Mouse (Mus musculus): ENCODE results near the gene Zfp180. TPM values are rescaled to one million over a fixed set of nuclear protein-coding genes. Genes with fewer than 3 reads are reported as not detected.
"Not testable (repeated sequence)": the region's sequence is repeated elsewhere in the genome, so short reads cannot be mapped to it uniquely, and the experiment has no call there.

The Zfp180 gene
- polyA plus RNA-seq (2014; fragmentation: Nextera tagmentation; extraction: Ambion mirVana), result 20.5 and 26.3 TPM in 2 replicates

DNA sequence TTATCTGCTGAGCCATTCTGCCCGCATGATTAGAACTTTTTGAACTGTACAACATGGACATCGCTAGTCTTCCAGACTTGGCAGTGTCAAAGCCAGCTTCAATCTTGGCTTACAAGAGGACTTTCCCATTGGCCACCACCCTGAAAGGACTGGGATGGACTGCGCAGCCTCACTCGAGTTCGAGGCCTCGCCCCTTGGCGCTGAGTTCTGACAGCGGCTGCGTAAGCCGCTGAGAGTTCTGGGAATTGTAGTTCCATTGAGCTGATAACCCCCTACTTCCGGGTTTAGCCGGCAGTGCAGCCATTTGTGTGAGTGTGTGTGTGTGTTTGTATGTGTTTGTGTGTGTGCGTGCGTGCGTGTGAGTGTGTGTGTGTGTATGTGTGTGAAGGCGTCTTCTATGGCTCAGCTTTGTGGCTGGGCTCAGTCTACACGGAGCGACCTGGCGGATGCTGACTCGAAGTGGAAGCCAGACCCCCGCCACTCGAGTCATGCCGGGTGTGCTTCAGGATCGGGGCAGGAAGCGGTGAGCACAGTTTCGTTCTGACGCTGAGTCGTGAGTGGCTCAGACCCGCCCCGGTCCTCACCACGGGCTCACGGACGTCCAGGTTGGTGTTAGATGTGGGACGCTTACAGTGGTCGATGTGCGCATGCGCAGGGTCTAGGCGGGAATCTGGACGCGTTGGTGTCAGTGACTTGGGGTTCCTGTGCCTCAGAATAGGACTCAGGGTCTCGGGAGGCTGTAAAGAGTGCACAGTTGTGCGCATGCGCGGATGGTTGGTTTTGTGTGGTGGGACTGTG, at the start of gene Zfp180:
TSS of gene Zfp180 (plus strand) at position 291 of the 798 bp plus-strand sequence.
- Histone ChIP-seq H3K4me3 (ENCODE audit: low read depth, low read length) (peak within 1 kb of the TSS; percentile 86), H3K27me3 (replicated peaks; ENCODE audit: control insufficient read depth, insufficient read depth, low read length) (no peaks in the 10 kb centered on the region), H3K9ac (ENCODE audit: low read length) (peak within 1 kb of the TSS; percentile 69), H3K9me3 (ENCODE audit: control insufficient read depth, low read length) (peaks cover 4% of the 10 kb centered on the region; the same call in 1 of the 2 replicates), H3K36me3 (ENCODE audit: control insufficient read depth, insufficient read depth, low read length) (peaks cover 11% of the 10 kb centered on the region), H3K4me1 (replicated peaks; ENCODE audit: control insufficient read depth, insufficient read depth, low read length) (peaks cover 10% of the 10 kb centered on the region; the same call in 1 of the 2 replicates), H3K27ac (ENCODE audit: low read depth) (peak within 1 kb of the TSS; percentile 86), H3K4me2 (ENCODE audit: low read length) (peak within 1 kb of the TSS; percentile 85)
- ATAC-seq (replicated peaks; ENCODE audit: low FRiP score, low TSS enrichment, low read depth), result peak; percentile 96
- DNase-seq (ENCODE audit: low spot score), result peak; percentile 96
- 20% methylated on average over 44 of the region's 44 CpGs for WGBS

- Histone ChIP-seq H3K4me3 (ENCODE audit: low read depth, low read length) (no peak within 1 kb of the TSS), H3K4me1 (replicated peaks; ENCODE audit: control insufficient read depth, insufficient read depth, low read length) (no peaks in the 10 kb centered on the region), H3K36me3 (ENCODE audit: control insufficient read depth, insufficient read depth, low read length) (no peaks in the 10 kb centered on the region), H3K4me2 (ENCODE audit: low read length) (no peak within 1 kb of the TSS), H3K9ac (ENCODE audit: low read length) (no peak within 1 kb of the TSS), H3K27ac (ENCODE audit: low read depth) (no peak within 1 kb of the TSS), H3K27me3 (replicated peaks; ENCODE audit: control insufficient read depth, insufficient read depth, low read length) (no peaks in the 10 kb centered on the region), H3K9me3 (ENCODE audit: control insufficient read depth, low read length) (no peaks in the 10 kb centered on the region)
- 76% methylated on average over 4 of the region's 4 CpGs for WGBS
- ATAC-seq (replicated peaks; ENCODE audit: low FRiP score, low TSS enrichment, low read depth) (no peak), DNase-seq (ENCODE audit: low spot score) (no peak)
Measured at GRCm38 (mm10) chr7:24052660-24053304, 28.9 kb upstream of the Zfp180 start, which contains the start of gene Vmn1r183. TSS of gene Vmn1r183 (plus strand) at chr7:24053254.

GRCm38 (mm10) chr7:24074424-24074823, 7.3 kb upstream of the Zfp180 start:
- H3K9me3 ChIP-seq (ENCODE audit: control insufficient read depth, low read length); ATAC-seq (replicated peaks; ENCODE audit: low FRiP score, low TSS enrichment, low read depth); DNase-seq (ENCODE audit: low spot score); H3K36me3 ChIP-seq (ENCODE audit: control insufficient read depth, insufficient read depth, low read length); H3K4me3 ChIP-seq (ENCODE audit: low read depth, low read length); H3K27me3 ChIP-seq (replicated peaks; ENCODE audit: control insufficient read depth, insufficient read depth, low read length); H3K9ac ChIP-seq (ENCODE audit: low read length); H3K4me1 ChIP-seq (replicated peaks; ENCODE audit: control insufficient read depth, insufficient read depth, low read length); H3K27ac ChIP-seq (ENCODE audit: low read depth); H3K4me2 ChIP-seq (ENCODE audit: low read length): not testable (repeated sequence)
- WGBS, result 55% methylated on average over 1 of the region's 1 CpGs

GRCm38 (mm10) chr7:24082457-24083235, 922 bp downstream of the Zfp180 start:
- Histone ChIP-seq H3K4me2 (ENCODE audit: low read length) (peak overlapping the region; percentile 85), H3K4me1 (replicated peaks; ENCODE audit: control insufficient read depth, insufficient read depth, low read length) (peaks cover 10% of the 10 kb centered on the region; the same call in 1 of the 2 replicates), H3K27me3 (replicated peaks; ENCODE audit: control insufficient read depth, insufficient read depth, low read length) (no peaks in the 10 kb centered on the region), H3K9ac (ENCODE audit: low read length) (peak overlapping the region; percentile 69), H3K36me3 (ENCODE audit: control insufficient read depth, insufficient read depth, low read length) (peaks cover 11% of the 10 kb centered on the region), H3K27ac (ENCODE audit: low read depth) (peak overlapping the region; percentile 86), H3K4me3 (ENCODE audit: low read depth, low read length) (peak overlapping the region; percentile 86), H3K9me3 (ENCODE audit: control insufficient read depth, low read length) (peaks cover 4% of the 10 kb centered on the region; the same call in 1 of the 2 replicates)
- peak; percentile 23; the same call in 1 of the 2 replicates for ATAC-seq (replicated peaks; ENCODE audit: low FRiP score, low TSS enrichment, low read depth)
- no peak for DNase-seq (ENCODE audit: low spot score)
- 48% methylated on average over 15 of the region's 15 CpGs for WGBS

DNA sequence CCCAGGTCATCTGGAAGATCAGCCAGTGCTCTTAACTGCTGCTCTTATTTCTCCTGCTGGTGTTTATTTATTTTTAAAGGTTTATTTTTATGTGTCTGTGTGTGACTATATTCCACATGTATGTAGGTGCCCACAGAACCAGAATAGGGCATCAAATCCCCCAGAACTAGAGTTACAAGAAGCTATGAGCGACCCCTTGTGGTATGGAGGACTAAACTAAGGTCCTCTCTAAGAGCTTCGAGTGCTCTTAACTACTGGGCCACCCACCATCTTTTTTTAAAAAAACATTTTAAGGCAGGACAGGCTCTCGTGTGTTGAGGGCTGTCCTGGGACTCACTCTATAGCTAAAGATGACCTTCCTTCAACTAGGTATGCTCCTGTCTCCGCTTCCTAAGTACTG, 5.1 kb downstream of the Zfp180 start:
- ATAC-seq (replicated peaks; ENCODE audit: low FRiP score, low TSS enrichment, low read depth) (no peak), DNase-seq (ENCODE audit: low spot score) (peak; percentile 12)
- Histone ChIP-seq H3K36me3 (ENCODE audit: control insufficient read depth, insufficient read depth, low read length) (peaks cover 11% of the 10 kb centered on the region), H3K27me3 (replicated peaks; ENCODE audit: control insufficient read depth, insufficient read depth, low read length) (no peaks in the 10 kb centered on the region), H3K4me1 (replicated peaks; ENCODE audit: control insufficient read depth, insufficient read depth, low read length) (peaks cover 10% of the 10 kb centered on the region; the same call in 1 of the 2 replicates), H3K4me3 (ENCODE audit: low read depth, low read length) (no peak overlapping the region), H3K27ac (ENCODE audit: low read depth) (no peak overlapping the region), H3K4me2 (ENCODE audit: low read length) (no peak overlapping the region), H3K9ac (ENCODE audit: low read length) (no peak overlapping the region), H3K9me3 (ENCODE audit: control insufficient read depth, low read length) (peaks cover 3% of the 10 kb centered on the region; the same call in 1 of the 2 replicates)
- 97% methylated on average over 4 of the region's 4 CpGs for WGBS

DNA sequence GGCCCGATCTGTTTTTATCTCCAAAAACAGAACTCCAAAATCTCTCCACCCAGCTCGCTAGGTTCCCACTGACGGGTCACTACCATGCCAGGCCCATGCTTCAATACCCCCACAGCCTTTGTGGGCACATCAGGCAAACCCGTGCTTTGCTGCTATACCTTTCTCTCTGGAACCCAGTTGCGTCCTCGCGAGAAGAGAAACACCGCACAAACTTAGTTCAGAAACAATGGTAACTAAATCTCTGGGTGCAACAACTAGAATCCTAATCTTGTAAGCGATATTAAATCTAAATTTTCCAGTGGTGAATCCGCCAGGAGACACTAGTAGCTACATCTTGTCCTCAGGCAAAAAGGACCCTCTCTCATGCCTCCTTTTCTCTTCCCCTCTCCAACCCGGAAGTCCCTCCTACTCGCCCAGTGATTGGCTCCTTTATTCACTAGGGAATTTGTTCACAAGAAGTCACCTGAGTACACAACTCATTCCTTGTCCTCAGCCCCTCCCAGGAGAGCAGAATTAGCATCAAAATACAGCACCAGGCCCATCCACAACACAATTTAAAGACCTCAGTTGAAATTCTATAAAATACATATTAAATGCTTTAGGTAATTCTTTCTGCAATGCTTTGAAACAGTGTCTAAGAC, 5.9 kb downstream of the Zfp180 start:
- no peak overlapping the region for H3K4me3 ChIP-seq (ENCODE audit: low read depth, low read length)
- no peak overlapping the region for H3K27ac ChIP-seq (ENCODE audit: low read depth)
- no peaks in the 10 kb centered on the region for H3K9me3 ChIP-seq (ENCODE audit: control insufficient read depth, low read length)
- peaks cover 7% of the 10 kb centered on the region; the same call in 1 of the 2 replicates for H3K4me1 ChIP-seq (replicated peaks; ENCODE audit: control insufficient read depth, insufficient read depth, low read length)
- H3K4me2 ChIP-seq (ENCODE audit: low read length), result no peak overlapping the region
- DNase-seq (ENCODE audit: low spot score) (peak; percentile 10), ATAC-seq (replicated peaks; ENCODE audit: low FRiP score, low TSS enrichment, low read depth) (no peak)
- no peaks in the 10 kb centered on the region for H3K27me3 ChIP-seq (replicated peaks; ENCODE audit: control insufficient read depth, insufficient read depth, low read length)
- 97% methylated on average over 12 of the region's 12 CpGs for WGBS
- no peak overlapping the region for H3K9ac ChIP-seq (ENCODE audit: low read length)
- peaks cover 11% of the 10 kb centered on the region for H3K36me3 ChIP-seq (ENCODE audit: control insufficient read depth, insufficient read depth, low read length)

DNA sequence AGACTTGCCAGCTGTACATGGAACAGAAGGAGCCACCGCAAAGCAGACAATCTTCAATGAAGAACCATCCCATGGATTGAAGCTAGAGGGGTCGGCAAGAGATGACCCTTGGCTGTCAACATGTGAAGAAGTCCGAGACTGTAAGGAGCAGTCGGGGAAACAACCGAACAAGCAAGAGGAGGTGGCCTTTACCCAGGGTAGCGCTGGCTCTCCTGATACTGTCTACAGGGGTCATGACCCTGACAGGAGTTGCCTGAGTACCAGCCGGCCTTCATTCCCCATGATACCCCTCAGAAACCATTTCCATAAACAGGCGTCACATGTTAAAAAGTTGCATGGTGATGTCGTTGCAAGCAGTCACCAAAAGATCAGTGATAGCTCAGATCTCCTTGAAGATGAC, 22.7 kb downstream of the Zfp180 start:
- Histone ChIP-seq H3K9ac (ENCODE audit: low read length) (no peak overlapping the region), H3K4me2 (ENCODE audit: low read length) (no peak overlapping the region), H3K27ac (ENCODE audit: low read depth) (no peak overlapping the region), H3K4me1 (replicated peaks; ENCODE audit: control insufficient read depth, insufficient read depth, low read length) (no peaks in the 10 kb centered on the region), H3K9me3 (ENCODE audit: control insufficient read depth, low read length) (peaks cover 74% of the 10 kb centered on the region), H3K27me3 (replicated peaks; ENCODE audit: control insufficient read depth, insufficient read depth, low read length) (no peaks in the 10 kb centered on the region), H3K4me3 (ENCODE audit: low read depth, low read length) (no peak overlapping the region), H3K36me3 (ENCODE audit: control insufficient read depth, insufficient read depth, low read length) (peaks cover 92% of the 10 kb centered on the region)
- no peak for ATAC-seq (replicated peaks; ENCODE audit: low FRiP score, low TSS enrichment, low read depth)
- no peak for DNase-seq (ENCODE audit: low spot score)
- WGBS, result 94% methylated on average over 9 of the region's 9 CpGs

Data from intestine, embryonic 14.5 days (tissue).